Mouse (Mus musculus): ENCODE results near the gene Dexi. TPM values are rescaled to one million over a fixed set of nuclear protein-coding genes. Genes with fewer than 3 reads are reported as not detected.

Dexi gene
- polyA plus RNA-seq, 1 experiment: 20.8 TPM

DNA sequence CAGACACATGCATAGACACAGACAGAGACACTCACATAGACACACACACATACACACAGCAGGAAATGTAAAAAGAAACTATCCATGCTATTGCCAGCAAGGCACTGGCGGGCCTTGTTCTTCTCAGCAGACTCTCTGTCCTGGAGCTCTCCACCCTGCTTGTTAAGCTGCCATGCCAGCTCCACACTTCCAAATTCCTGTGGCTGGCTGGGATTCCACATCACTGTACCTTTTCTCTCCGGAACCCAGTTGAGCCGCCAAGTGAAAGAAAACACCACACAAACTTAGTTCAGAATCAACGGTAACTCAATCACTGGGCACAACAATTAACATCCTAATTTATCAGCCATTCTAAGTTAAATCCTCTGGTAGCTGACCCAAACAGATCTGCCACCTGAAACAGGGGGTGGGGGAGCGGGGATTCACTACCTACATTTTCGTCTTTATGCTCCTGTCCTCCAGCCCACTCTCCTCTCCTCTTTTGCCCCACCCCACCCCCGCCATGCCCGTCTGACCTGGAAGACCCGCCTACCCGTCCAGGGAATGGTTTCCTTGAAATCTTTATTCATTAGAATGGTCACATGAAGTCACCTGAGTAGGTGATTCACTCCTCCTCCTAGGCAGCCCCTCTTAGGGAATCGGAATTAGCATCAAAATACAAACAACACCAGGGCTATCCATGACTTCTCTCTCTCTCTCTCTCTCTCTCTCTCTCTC lies 75.3 kb downstream of the Dexi start:
- Histone ChIP-seq H3K27me3 (ENCODE audit: control insufficient read depth, insufficient read depth, insufficient read length) (no peaks in the 10 kb centered on the region), H3K36me3 (ENCODE audit: control insufficient read depth, insufficient read depth) (no peaks in the 10 kb centered on the region), H3K79me2 (ENCODE audit: control insufficient read depth, insufficient read depth) (no peaks in the 10 kb centered on the region), H3ac (ENCODE audit: control insufficient read depth, insufficient read length) (no peak overlapping the region), H3K4me2 (ENCODE audit: low read depth) (no peak overlapping the region), H3K4me3 (no peak overlapping the region)
- TF ChIP-seq SRF (IDR thresholded peaks at IDR 0.05; ENCODE audit: control insufficient read depth, insufficient read length, low read depth) (no peak), MYOD1 (IDR thresholded peaks at IDR 0.05; ENCODE audit: control insufficient read depth in 1 of 3, insufficient read length in 2 of 3, low read depth in 2 of 3) (no peak), USF1 (IDR thresholded peaks at IDR 0.05; ENCODE audit: low read depth) (no peak)

DNA sequence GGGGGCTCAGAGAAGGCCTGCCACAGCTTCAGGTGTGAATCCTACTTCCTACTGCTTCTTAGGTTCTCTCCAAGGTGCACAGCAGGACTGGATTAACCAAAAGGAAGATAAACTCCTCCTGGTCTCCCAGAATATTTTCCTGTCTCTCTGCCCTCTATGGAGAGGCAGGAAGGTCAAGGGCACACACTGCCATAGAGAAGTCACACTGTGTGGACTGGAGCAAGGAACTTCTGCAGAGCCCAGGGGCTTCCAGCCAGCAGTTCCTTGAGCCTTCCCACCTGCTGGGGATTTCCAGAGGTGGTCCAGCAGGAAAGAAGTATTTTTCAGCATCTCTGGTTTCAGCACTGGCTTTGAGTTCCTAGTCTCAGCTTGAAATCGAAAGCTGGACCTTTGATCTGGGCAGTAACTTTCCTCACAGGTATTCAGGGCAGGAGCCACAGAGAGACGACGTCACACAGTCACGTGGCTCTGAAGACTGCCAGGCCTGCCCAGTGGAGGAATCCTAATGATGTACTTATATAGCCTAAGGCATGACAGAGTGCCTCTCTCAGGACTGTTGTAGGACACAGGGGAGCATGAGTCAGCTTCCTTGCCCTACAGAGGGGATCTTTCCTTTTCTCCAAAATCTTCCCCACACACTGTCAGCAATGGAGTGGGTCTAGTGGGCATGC lies 77.7 kb downstream of the Dexi start:
- Histone ChIP-seq H3K4me2 (ENCODE audit: low read depth) (no peak overlapping the region), H3K79me2 (ENCODE audit: control insufficient read depth, insufficient read depth) (no peaks in the 10 kb centered on the region), H3K4me3 (no peak overlapping the region), H3ac (ENCODE audit: control insufficient read depth, insufficient read length) (no peak overlapping the region), H3K27me3 (ENCODE audit: control insufficient read depth, insufficient read depth, insufficient read length) (peaks cover under 1% of the 10 kb centered on the region), H3K36me3 (ENCODE audit: control insufficient read depth, insufficient read depth) (no peaks in the 10 kb centered on the region)
- TF ChIP-seq USF1 (IDR thresholded peaks at IDR 0.05; ENCODE audit: low read depth) (no peak), MYOD1 (IDR thresholded peaks at IDR 0.05; ENCODE audit: control insufficient read depth in 1 of 3, insufficient read length in 2 of 3, low read depth in 2 of 3) (no peak), MYOG (IDR thresholded peaks at IDR 0.05; ENCODE audit: control insufficient read depth in 1 of 3, insufficient read depth in 1 of 3, insufficient read length in 2 of 3, low read depth in 2 of 3) (no peak), POLR2AphosphoS2 (IDR thresholded peaks at IDR 0.05; ENCODE audit: insufficient read length, low read depth) (no peak), CEBPB (IDR thresholded peaks at IDR 0.05; ENCODE audit: insufficient read depth, poor library complexity, severe bottlenecking) (no peak), E2F4 (IDR thresholded peaks at IDR 0.05; ENCODE audit: insufficient read depth) (no peak), MAX (IDR thresholded peaks at IDR 0.05; ENCODE audit: low read depth) (no peak), TCF3 (IDR thresholded peaks at IDR 0.05; ENCODE audit: insufficient read length, low read depth) (no peak)

DNA sequence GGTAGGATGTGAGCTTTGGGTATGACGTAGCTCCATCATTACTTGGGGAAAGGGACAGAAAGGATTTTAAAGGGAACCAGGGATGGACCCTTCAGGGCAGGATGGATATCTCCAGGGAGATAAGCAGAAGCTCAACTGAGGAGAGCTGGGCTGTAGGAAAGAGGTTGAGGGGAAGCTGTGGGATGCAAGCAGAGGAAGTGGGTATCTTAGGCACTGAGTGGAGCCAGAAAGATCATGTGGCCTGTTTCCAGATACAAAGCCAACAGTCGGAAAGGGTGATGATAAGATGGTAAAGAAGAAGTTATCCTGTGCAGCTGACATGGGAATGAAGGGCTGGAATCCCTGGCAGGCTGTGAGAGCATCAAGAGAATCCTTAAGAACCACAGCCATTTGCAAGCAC lies 81.7 kb downstream of the Dexi start:
- TF ChIP-seq MYOG (IDR thresholded peaks at IDR 0.05; ENCODE audit: control insufficient read depth in 1 of 3, insufficient read depth in 1 of 3, insufficient read length in 2 of 3, low read depth in 2 of 3) (no peak), MYOD1 (IDR thresholded peaks at IDR 0.05; ENCODE audit: control insufficient read depth in 1 of 3, insufficient read length in 2 of 3, low read depth in 2 of 3) (no peak), POLR2A (IDR thresholded peaks at IDR 0.05; ENCODE audit: insufficient read length, low read depth) (no peak), E2F4 (IDR thresholded peaks at IDR 0.05; ENCODE audit: insufficient read depth) (no peak), CEBPB (IDR thresholded peaks at IDR 0.05; ENCODE audit: insufficient read depth, poor library complexity, severe bottlenecking) (no peak), TCF3 (IDR thresholded peaks at IDR 0.05; ENCODE audit: insufficient read length, low read depth) (no peak), USF1 (IDR thresholded peaks at IDR 0.05; ENCODE audit: low read depth) (no peak), REST (IDR thresholded peaks at IDR 0.05; ENCODE audit: insufficient read depth, insufficient read length) (no peak), TCF12 (IDR thresholded peaks at IDR 0.05; ENCODE audit: insufficient read depth, poor library complexity, severe bottlenecking) (no peak), SRF (IDR thresholded peaks at IDR 0.05; ENCODE audit: control insufficient read depth, insufficient read length, low read depth) (no peak), MAX (IDR thresholded peaks at IDR 0.05; ENCODE audit: low read depth) (no peak), POLR2AphosphoS2 (IDR thresholded peaks at IDR 0.05; ENCODE audit: insufficient read length, low read depth) (no peak)
- H3K4me2 ChIP-seq (ENCODE audit: low read depth): no peak overlapping the region
- H3K79me2 ChIP-seq (ENCODE audit: control insufficient read depth, insufficient read depth): no peaks in the 10 kb centered on the region
- H3K4me3 ChIP-seq: no peak overlapping the region
- peaks cover 9% of the 10 kb centered on the region for H3K27me3 ChIP-seq (ENCODE audit: control insufficient read depth, insufficient read depth, insufficient read length)
- H3K36me3 ChIP-seq (ENCODE audit: control insufficient read depth, insufficient read depth): no peaks in the 10 kb centered on the region
- H3ac ChIP-seq (ENCODE audit: control insufficient read depth, insufficient read length): no peak overlapping the region

DNA sequence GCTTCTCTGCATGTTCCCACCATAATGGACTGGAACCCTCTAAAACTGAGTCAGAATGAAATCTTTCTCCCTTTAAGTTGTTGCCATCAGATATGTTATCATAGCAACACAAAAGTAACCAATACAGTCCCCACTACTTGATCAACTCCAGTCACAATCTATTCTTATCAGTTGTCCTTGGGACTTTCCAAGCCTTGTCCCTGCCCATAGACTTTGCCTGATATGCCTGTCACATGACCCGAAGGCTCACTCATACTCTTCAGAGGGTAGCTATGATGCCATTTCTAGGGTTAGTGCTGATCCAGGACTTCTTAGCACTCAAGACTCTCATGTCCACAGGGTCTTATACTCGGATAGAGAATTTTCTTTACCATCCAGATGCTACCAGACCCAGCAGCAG lies 82.7 kb downstream of the Dexi start:
- H3K27me3 ChIP-seq (ENCODE audit: control insufficient read depth, insufficient read depth, insufficient read length): peaks cover 9% of the 10 kb centered on the region
- no peaks in the 10 kb centered on the region for H3K79me2 ChIP-seq (ENCODE audit: control insufficient read depth, insufficient read depth)
- H3ac ChIP-seq (ENCODE audit: control insufficient read depth, insufficient read length): no peak overlapping the region
- TF ChIP-seq MYOG (IDR thresholded peaks at IDR 0.05; ENCODE audit: control insufficient read depth in 1 of 3, insufficient read depth in 1 of 3, insufficient read length in 2 of 3, low read depth in 2 of 3): no peak
- TF ChIP-seq CEBPB (IDR thresholded peaks at IDR 0.05; ENCODE audit: insufficient read depth, poor library complexity, severe bottlenecking): no peak
- TF ChIP-seq TCF12 (IDR thresholded peaks at IDR 0.05; ENCODE audit: insufficient read depth, poor library complexity, severe bottlenecking): no peak
- no peak for TF ChIP-seq REST (IDR thresholded peaks at IDR 0.05; ENCODE audit: insufficient read depth, insufficient read length)
- no peak for TF ChIP-seq POLR2AphosphoS2 (IDR thresholded peaks at IDR 0.05; ENCODE audit: insufficient read length, low read depth)
- no peak for TF ChIP-seq MAX (IDR thresholded peaks at IDR 0.05; ENCODE audit: low read depth)
- TF ChIP-seq MYOD1 (IDR thresholded peaks at IDR 0.05; ENCODE audit: control insufficient read depth in 1 of 3, insufficient read length in 2 of 3, low read depth in 2 of 3): no peak
- H3K4me3 ChIP-seq: no peak overlapping the region
- no peak overlapping the region for H3K4me2 ChIP-seq (ENCODE audit: low read depth)
- H3K36me3 ChIP-seq (ENCODE audit: control insufficient read depth, insufficient read depth): no peaks in the 10 kb centered on the region

DNA sequence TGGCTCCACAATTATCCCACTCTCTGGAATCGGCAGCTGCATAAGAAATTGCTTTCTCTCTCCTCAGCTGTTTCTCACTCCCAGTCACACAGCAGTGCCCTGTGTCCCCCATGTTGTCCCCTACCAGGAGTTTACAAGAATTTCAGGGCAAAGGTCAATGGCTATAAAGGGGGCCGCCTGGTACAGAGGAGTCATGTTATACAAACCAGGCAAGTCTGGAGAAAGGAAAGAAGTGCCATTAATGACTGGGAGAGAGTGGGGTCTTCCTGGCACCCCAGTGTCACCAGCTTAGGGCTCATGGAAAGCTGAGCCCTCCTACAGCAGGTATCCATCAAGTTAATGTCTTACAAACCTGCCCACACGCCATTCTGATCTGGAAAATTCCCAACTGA lies 88.3 kb downstream of the Dexi start:
- H3K27me3 ChIP-seq (ENCODE audit: control insufficient read depth, insufficient read depth, insufficient read length): peaks cover 3% of the 10 kb centered on the region
- H3ac ChIP-seq (ENCODE audit: control insufficient read depth, insufficient read length): no peak overlapping the region
- no peaks in the 10 kb centered on the region for H3K79me2 ChIP-seq (ENCODE audit: control insufficient read depth, insufficient read depth)
- TF ChIP-seq CEBPB (IDR thresholded peaks at IDR 0.05; ENCODE audit: insufficient read depth, poor library complexity, severe bottlenecking) (no peak), MYOG (IDR thresholded peaks at IDR 0.05; ENCODE audit: control insufficient read depth in 1 of 3, insufficient read depth in 1 of 3, insufficient read length in 2 of 3, low read depth in 2 of 3) (no peak), USF1 (IDR thresholded peaks at IDR 0.05; ENCODE audit: low read depth) (no peak), POLR2A (IDR thresholded peaks at IDR 0.05; ENCODE audit: insufficient read length, low read depth) (no peak), E2F4 (IDR thresholded peaks at IDR 0.05; ENCODE audit: insufficient read depth) (no peak), TCF12 (IDR thresholded peaks at IDR 0.05; ENCODE audit: insufficient read depth, poor library complexity, severe bottlenecking) (no peak)
- no peak overlapping the region for H3K4me2 ChIP-seq (ENCODE audit: low read depth)
- no peak overlapping the region for H3K4me3 ChIP-seq
- H3K36me3 ChIP-seq (ENCODE audit: control insufficient read depth, insufficient read depth): no peaks in the 10 kb centered on the region

Data from myocyte (in vitro differentiated cells).